Mouse (Mus musculus): ENCODE measurements around the gene Magea10. TPM values are rescaled to one million over a fixed set of nuclear protein-coding genes. Genes with fewer than 3 reads are reported as not detected.

Gene Magea10
- not detected in 2 replicates for polyA plus RNA-seq (2012; rRNA removed)

GRCm38 (mm10) chrX:72386758-72387157, at the start of gene Magea10:
TSS of gene Magea10 (minus strand) at chrX:72386858.

Other genes with a start within 250 kb of the Magea10 start
- gene Magea4, start 164.8 kb downstream of the Magea10 start, polyA plus RNA-seq (2012; rRNA removed): not detected in 2 replicates
- 0.70 and 0.91 TPM in 2 replicates for gene Gabre, start 112.1 kb downstream of the Magea10 start, polyA plus RNA-seq (2012; rRNA removed)

Measured in stomach, adult 2 months (tissue).